Mouse (Mus musculus): ENCODE data around the gene Olfr1447.

DNA sequence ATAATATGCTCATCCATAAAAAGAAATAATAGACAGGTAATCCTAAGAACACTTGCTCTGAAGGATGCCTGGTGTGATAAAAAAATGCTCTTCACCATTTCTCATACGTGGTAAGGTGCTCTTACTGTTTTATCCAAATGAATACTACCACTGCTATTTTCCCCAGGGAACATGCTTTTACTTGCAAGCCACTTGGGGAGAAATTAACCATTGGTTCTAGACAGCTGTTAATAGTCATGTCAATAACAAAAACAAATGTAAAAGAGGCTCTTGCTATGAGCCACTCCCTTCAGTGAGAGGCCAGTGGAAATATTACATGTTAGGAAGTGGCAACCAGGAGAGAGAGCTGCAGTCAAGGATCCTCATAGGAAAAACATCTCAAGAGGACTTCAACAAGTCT lies 20.8 kb upstream of the Olfr1447 start, which contains the start of gene Olfr1448:
- TF ChIP-seq CTCF (IDR thresholded peaks at IDR 0.05; ENCODE audit: borderline replicate concordance, extremely low read depth, insufficient read depth, insufficient read length) (no peak), POLR2A (IDR thresholded peaks at IDR 0.05; ENCODE audit: borderline replicate concordance, extremely low read depth, insufficient read depth, insufficient read length, poor library complexity, severe bottlenecking) (no peak)

Data from brain, embryonic 14.5 days (tissue).